Mouse (Mus musculus) right cerebral cortex, postnatal 10 days (tissue): ENCODE measurements around the gene 1110008P14Rik.
"Not testable (repeated sequence)": the region's sequence is repeated elsewhere in the genome, so short reads cannot be mapped to it uniquely, and the experiment has no call there.

Source experiments
- DNase-seq, 2 experiments: peaks; one replicate each; pipeline ENCODE4 v3.0.0; 2021; ENCODE audit warnings: low spot score in 2 of 2

Gene 1110008P14Rik

DNA sequence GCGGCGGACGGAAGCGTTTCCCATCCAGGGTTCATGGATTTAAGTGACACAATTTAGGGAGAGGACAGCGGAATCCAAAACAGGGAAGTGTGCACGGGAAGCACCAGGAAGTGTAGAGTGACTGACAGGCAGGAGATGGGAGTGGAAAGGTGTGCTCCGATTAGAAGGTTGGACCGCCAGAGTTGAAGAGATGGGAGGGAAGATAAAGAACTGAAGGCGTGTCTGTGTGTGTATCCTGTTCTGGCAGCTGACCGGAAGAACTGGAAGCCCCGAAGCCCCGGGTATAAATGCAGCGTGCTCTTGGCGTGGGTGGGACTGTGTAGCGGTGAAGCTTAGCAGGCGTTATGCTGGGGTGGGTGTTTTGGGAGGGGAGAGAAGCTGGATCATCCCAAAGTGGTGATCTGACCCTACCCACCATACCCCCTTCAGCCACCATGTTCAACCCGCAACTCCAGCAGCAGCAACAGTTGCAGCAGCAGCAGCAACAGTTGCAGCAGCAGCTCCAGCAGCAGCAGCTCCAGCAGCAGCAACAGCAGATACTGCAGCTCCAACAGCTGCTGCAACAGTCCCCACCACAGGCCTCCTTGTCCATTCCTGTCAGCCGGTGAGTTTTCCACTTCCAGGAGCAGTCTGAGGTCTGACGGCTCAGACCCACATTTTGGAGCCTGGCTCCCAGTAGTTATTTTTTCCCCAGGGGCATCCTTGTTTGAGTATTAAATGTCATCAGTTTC lies 18.2 kb downstream of the 1110008P14Rik start:
- no peak for DNase-seq

DNA sequence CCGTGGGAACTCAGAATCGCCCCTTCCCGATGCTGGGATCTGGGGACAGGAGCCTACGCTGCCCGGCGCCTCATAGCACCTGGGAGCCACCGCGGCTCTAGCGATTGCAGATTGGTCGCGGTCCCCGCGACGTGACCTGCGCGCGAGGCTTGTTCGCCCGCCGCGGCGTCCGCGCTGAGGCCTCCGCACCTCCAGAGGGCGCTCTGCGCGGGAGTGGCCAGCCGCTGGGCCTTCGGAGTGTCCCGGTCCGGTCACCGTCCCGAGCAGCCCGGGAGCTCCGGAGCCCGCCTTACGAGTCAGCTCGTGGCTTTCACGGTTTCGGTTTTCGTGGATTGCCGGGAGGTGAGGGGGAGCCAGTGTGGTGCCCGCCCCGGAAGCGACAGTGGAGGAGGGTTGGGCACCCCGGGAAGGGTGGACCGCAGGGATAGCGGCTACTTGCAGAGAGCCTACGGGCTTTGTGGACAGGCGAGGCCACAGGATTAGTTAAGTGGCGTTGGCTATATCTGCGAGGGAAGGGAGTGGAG lies 18.9 kb downstream of the 1110008P14Rik start:
- peak; percentile 92 to 93 for DNase-seq

DNA sequence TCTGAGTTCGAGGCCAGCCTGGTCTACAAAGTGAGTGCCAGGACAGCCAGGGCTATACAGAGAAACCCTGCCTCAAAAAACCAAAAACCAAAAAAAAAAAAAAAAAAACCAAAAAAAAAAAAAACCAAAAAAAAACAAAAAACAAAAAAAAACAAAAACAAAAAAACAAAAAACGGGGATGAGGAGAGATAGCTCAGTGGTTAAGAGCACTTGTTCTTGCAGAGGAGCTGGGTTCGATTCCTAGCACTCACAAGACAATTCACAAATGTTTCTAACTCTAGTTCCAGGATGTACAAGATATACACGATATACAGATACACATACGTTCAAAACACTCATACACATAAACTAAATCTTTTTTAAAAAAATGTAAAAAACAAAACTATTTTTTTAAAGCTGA lies 19.5 kb downstream of the 1110008P14Rik start:
- DNase-seq = not testable (repeated sequence)

DNA sequence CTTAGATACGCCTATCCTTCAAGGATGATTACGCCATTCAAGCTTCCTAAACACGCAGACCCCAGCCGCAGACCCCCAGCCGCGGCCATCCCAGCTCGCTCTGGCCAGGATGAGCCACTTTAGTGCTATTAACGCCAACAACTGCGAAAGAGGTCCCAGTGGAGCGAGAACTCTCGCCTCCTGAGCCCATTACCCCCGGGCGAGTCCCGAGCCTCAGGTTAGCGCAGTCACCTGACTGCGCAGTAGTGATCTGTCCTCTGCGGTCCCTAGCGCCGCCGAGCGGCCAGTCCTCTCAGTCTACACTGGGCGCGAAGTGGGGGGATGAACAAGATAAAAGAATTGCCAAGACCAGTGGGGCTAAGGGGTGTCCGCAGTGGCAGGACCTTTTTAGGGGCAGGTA lies 20.3 kb downstream of the 1110008P14Rik start:
- peak; percentile 81 to 82 for DNase-seq

DNA sequence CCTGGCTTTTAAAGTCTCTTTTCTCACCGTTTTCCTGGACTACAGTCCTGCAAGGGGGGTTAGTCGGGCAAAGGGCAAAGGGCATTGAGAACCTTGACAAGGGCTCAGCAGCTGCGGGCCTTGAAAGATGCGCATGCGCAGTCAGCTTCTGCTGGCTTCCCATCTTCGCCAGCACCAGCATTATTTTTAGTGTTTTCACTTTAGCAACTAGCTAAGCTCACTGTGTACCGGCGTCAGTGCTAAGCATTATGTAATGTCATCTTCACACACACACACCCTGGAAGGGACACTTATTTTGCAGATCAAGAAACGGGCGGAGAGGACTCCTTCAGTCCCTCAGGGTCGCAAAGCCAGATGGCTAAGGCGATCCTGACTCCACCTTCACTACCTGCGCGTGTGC lies 21.0 kb downstream of the 1110008P14Rik start:
- peak; percentile 83 to 90 for DNase-seq

DNA sequence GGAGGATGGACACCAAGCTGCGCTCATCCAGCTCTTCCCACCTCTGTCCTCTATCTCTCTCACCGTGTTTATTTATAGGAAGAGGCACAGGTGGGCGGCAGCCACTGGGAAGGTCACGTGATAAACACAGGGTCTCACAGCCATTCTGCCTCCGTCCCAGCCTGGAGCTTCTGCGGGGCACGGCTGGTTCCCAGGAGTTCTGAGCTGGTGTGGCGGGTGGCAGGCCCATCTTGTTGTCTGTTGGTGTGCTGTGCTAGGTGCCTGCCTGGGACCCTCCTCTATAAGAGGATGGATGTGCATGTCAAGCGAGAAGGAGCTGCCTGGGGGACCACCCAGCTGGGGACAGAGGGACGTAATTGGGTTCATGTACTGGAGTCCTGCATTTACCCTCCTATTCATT lies 23.4 kb downstream of the 1110008P14Rik start:
- DNase-seq = no peak

DNA sequence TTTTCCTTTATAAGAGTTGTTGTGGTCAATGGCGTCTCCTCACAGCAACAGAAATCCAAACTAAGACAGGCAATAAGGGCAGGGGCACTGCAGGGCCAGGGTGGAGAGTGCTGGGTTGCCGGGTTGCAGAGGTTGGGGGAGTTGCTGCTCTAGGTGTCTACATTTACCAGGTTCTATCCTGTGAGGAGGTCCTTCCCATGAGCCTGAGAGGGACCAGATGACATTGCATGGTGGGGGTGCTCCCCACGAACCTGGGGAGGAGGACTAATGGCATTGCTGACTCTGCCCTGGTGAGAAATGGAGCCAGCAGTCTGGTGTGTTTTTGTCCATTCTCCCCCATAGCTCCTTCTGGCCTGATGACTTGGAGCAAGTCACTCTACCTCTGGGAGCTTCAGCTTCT lies 24.0 kb downstream of the 1110008P14Rik start:
- DNase-seq = no peak

DNA sequence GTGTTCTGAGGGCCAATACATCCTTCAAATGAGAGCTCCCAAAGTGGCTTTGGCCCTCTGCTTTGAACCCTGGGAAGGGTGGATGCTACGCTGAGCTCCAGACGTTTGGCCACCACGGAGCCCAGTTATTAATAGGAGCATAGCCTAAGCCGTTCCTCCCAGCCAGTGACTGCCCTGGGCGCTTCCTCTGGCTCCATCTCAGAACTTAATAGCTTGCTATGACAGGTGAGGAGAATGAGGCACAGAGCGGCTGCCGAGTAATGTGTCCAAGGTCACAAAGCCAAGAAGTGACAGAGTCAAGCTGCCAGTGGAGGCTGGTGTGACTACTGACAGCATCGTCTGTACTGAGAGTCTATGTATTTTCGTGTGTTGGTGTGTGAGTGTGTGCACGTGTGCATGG lies 25.5 kb downstream of the 1110008P14Rik start:
- no peak for DNase-seq

DNA sequence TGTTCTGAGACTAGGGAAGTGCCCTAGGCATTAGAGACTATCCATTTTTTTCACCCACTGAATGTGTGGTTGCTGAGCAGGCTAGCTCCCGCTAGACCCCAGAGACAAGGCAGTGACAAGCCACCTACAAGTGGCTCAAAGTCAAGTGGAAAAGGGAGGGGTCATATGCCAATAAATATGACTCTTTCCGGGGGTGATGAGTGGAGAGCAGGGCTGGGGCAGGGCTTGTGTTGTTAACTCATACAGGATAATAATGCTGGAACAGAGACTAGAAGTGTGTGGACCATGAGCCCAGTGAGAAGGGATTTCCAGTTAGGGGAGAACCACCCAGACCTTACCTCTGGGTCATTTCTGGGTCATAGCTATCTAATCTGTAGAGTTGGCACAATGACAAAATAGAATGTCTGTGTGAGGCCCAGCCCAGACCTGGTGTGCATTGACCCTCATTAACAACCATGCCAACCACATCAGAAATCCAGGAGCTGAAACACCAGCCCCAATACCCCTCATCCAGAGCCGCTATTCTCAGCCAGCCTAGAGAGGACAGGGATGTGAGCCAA lies 27.3 kb downstream of the 1110008P14Rik start:
- no peak for DNase-seq

DNA sequence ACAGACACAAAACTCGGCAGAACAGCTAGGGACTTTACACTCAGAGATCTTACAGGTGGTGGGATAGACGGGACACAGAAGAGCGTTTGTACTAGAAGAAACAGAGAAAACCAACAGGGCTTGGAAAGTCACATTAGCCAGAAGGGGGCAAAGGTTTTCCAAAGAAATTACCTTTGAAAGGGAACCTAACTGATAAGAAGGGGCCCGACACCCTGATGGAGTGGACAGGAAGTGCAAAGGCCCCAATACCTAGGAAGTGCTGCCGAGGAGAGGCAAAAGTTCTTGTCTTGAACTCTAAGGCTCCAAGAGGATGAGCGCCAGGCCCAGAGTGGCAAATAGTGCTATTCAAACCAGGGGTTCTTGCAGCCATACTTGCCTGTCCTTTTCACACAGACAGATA lies 27.9 kb downstream of the 1110008P14Rik start:
- DNase-seq = no peak

DNA sequence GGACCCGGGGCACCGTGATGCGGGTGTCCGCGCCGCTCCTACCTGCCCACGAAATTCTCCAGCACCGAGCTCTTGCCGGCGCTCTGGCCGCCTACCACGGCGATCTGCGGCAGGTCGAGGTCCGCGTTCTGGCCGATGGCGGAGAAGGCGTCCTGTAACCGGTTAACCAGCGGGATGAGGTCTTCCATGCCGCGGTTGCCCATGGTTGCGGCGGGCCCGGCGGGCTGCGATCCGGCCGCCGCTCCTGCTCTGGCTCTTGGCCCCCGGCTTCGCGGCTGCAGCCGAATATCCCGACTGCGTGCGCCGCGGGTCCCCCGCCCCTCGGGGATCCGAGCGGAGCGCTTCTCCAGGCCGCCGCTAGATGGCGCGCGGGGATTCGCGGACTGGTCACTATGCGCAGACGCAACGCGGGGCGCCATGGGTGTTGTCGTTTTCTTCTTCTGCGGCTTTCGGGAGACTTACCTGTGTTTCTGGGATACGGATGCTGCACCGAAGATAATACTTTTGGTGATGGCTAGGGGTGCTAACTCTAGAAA lies 28.7 kb downstream of the 1110008P14Rik start, which contains the start of gene Dnm1:
Gene Dnm1 (minus strand): TSS at position 332 of the 536 bp plus-strand sequence.
- peak; percentile 95 to 96 for DNase-seq

DNA sequence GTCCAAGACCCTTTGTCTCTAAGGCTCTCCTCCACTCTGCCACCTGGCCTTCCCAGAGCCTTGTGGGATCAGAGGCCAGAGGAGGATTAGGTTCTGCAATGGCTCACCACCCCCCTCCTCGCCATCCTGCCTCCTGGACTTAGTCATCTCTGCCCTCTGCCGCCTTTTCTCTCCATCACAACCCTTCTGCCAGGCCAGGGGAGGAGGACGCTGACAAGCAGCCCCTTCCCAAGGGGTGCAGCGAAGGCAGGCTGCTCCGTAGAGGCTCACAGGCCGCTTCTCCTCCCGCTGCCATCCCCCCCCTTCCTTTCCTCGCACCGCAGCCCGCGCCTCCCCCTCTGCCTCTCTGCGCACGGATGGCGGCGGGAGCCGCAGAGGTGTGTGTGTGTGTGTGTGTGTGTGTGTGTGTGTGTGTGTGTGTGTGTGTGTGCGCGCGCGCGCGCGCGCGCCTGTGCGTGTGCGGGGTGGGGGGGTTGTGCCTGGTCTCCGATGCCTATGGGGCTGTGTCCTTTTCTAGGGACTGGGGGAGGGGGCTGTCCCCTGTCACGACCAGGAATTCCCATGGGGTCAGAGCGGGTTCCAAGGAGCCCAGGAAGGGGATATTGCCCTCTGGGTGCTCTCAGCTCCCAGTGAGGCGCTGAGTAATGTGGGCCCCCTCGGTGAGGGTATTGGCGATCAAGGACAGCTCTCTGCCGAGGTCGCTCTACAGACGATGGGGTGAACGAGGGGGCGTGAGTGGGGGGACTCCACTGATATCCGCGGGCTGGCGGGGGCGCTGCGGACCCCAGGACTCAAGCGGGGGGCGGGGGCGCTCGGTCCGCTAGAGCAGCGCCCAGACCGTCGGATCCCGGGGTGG lies 29.4 kb downstream of the 1110008P14Rik start, which contains the start of gene Ciz1:
Gene Ciz1 (plus strand): TSS at position 177 of the 856 bp plus-strand sequence.
- DNase-seq = peak; percentile 81

DNA sequence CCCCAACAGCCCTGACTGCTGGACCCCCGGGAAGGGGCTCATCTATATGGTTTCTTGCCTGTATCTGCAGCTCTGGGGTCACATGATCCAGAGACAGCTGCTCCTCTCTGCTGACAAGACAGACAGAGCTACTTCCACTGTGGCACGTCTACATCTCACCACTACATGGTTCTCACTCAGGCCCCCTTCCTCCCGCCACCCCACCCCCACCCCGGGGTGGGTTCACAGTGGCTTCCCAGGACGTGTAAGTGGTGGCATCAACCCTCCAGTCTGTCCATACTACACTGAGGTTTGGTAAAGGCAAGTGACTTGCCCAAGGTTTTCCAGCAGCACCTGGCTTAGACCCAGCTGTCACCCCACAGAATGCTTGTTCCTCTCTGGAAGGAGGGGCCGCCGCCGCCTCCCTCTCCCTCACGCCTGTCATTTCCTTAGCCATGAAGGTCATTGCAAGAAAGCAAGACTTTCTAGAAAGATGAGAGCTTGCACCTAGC lies 30.2 kb downstream of the 1110008P14Rik start:
- peak; percentile 60 to 70 for DNase-seq

DNA sequence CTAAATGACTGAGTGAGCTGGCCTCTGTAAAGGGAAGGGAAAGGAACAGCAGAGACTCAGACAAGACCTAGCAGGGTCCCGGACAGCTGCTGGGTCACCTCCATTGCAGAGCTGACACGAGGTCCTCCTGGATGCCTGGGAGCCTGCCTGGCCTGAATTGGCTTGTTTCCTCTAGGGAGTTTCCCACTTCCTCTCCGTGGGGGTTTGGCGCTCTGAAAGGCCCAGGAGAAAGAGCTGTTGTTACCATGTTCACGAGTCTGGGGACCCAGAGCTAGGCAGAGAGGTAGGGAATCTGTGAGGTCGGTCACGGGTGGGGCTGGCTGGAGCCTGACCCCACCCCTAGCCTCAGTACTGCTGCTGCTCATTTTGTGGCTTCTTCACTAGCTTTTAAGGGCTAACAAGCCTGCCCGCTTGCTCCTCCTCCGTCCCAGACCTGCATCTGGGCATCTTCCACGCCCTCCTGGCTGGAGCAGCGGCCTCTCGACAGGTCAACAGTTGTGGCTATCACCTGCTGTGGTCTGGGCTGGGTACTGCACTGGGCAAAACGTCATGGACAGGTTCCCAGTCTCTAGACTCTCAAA lies 31.2 kb downstream of the 1110008P14Rik start:
- DNase-seq = no peak

DNA sequence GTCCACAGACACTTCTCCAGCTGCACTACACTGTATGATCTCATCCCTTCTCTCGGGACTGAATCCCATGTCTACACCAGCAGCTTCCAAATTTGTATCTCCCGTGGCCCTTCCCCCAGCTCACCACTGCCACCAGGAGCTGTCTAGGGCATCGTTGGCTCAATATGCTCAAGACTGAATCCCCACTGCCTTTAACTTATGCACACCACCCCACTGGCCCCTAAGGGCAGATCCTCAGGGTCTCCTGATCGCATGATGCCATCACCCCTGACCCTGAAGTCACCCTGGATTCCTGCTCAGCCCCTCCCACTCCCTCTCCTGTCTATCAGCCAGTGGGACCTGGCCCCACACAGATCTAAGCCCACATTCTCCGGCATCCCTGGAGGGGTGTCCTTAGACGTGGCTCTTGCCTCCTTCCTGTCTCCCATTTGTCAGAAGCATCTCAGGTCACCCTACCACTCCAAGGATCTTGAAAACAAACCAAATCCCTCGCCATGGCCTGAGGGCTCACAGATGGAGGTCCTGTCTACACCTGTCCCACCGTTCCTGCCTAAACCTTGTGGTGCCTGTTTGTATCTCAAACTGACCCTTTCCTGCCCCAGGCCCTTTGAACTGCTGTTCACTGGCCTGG lies 32.0 kb downstream of the 1110008P14Rik start:
- peak in 1 of 2 experiments; percentile 63 for DNase-seq

DNA sequence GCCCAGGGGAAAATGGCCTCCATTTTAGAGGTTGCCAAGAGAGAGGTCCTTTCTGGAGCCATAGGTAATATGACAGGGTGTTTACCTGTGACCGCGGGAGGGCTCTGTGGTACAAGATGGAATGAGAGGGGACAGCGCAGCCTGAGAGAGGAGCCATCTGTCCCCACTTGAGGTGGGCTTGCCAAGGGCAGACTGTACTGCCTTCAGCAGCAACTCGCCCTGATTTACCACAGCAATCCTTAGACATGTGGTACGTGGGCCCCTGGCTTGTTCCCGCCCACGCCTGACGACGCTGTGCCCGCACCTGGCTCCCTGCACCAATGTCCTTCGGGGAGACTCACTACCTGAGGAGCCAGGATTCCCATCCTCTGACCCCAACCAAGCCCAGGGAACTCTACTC lies 33.4 kb downstream of the 1110008P14Rik start:
- DNase-seq = peak; percentile 58 to 64

DNA sequence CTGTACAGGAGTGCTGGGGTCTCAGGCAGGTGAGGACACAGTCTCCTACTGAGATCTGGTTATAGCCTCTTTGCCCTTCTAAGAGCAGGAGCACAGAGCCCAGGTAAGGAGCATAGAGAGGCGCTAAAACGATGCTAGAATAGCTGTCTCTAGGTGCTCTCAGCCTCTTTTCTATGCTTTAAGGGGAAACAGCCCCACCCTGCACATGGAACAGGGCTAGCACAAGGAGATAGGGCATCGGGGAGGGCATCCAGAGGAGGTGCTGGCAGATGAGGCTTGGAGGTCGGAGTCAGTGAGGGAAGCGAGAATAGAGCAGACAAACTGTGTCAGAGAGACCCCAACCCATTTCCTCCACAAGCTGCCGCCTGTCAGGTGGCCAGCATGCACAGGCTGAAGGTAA lies 34.7 kb downstream of the 1110008P14Rik start:
- no peak for DNase-seq

DNA sequence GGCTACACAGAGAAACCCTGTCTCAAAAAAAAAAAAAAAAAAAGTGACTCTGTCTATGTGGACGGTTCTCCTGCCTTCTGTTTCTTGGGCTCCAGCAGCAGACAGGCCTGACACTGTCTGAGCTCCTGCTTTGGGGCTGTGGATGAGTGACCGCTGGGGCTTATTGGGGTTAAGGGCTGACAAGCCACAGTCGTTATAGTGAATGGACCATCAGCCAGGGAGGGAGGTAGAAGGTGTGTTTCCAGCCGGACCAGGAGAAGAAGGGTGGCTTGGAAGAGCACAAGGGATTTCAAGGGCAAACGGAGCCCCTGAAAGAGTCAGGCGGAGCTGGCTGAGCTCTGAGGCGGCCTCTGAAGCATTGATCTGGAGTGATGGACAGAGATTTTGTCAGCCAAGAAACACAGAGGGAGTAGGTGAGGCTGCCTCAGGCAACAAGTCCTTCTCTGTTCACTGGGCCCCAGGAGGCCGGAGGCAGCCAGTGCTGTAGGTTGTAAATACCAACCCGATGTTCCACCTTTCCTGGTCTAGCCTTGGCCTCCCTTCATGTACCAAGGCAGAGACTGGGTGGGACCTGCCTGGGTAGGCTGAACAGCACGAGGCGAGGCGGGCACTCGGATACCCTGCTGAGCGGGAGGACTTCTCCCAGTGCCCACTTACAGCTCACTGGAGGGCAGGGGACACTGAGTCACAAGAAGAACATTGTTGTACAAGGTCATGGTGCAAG lies 37.0 kb downstream of the 1110008P14Rik start:
- no peak for DNase-seq

DNA sequence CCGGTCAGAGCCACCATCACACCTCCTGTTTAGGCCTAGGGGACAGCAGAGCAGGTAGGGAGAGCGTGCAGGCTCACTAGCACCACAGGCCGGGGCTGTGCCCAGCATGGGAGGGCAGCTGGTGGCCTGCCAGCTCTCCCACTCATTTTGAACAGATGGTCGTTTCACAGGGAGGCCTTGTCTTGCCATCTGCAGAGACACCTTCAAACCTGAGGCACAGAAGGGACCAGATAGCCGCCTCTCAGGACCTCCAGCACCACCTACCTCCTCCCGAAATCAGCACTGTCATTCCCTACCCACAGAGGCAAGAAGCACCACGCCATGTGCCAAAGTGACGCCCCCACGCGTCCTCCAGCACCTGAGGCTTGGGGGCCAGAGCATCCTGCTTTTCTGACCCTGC lies 37.7 kb downstream of the 1110008P14Rik start:
- no peak for DNase-seq

DNA sequence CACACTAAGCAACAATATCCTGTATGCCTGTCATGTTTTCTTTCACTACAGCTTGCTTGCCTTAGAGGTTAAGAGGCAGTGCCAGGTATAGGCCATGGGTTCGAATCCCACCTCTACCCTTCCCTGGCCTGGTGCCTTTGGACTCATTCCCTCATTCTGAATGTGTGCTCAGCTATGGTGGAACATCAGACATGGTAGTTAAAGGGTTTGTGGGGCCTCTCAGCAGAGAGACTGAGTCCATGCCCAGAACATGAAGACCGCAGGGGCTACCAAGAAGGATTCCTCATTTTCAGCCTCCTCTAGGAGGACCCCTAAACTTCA lies 38.4 kb downstream of the 1110008P14Rik start:
- no peak for DNase-seq
